Mouse (Mus musculus): Measurements from ENCODE around the gene Atl3.
"Not testable (repeated sequence)": the region's sequence is repeated elsewhere in the genome, so short reads cannot be mapped to it uniquely, and the experiment has no call there.

Gene Atl3

GRCm38 (mm10) chr19:7493352-7494186 lies at the start of gene Atl3:
Atl3 (plus strand) TSS chr19:7494040.
- no peak for DNase-seq (ENCODE audit: extremely low read depth, low read depth)

- DNase-seq (ENCODE audit: extremely low read depth, low read depth), result no peak
Measured at GRCm38 (mm10) chr19:7445105-7445504, 48.7 kb upstream of the Atl3 start.

- DNase-seq (ENCODE audit: extremely low read depth, low read depth), result no peak
Measured at GRCm38 (mm10) chr19:7445596-7445995, 48.2 kb upstream of the Atl3 start.

- DNase-seq (ENCODE audit: extremely low read depth, low read depth), result no peak
Measured at GRCm38 (mm10) chr19:7456803-7457202, 37.0 kb upstream of the Atl3 start.

- no peak for DNase-seq (ENCODE audit: extremely low read depth, low read depth)
Measured at GRCm38 (mm10) chr19:7458901-7459300, 34.9 kb upstream of the Atl3 start.

- no peak for DNase-seq (ENCODE audit: extremely low read depth, low read depth)
Measured at GRCm38 (mm10) chr19:7459370-7459769, 34.5 kb upstream of the Atl3 start.

- DNase-seq (ENCODE audit: extremely low read depth, low read depth), result no peak
Measured at GRCm38 (mm10) chr19:7467915-7468314, 25.9 kb upstream of the Atl3 start.

- DNase-seq (ENCODE audit: extremely low read depth, low read depth), result no peak
Measured at GRCm38 (mm10) chr19:7470643-7471042, 23.2 kb upstream of the Atl3 start.

- DNase-seq (ENCODE audit: extremely low read depth, low read depth), result no peak
Measured at GRCm38 (mm10) chr19:7479751-7480248, 14.0 kb upstream of the Atl3 start.

- no peak for DNase-seq (ENCODE audit: extremely low read depth, low read depth)
Measured at GRCm38 (mm10) chr19:7481541-7482265, 12.1 kb upstream of the Atl3 start.

- DNase-seq (ENCODE audit: extremely low read depth, low read depth), result no peak
Measured at GRCm38 (mm10) chr19:7482266-7482598, 11.6 kb upstream of the Atl3 start.

- peak; percentile 83 for DNase-seq (ENCODE audit: extremely low read depth, low read depth)
Measured at GRCm38 (mm10) chr19:7482599-7483511, 11.0 kb upstream of the Atl3 start, which contains the start of gene Rtn3. Rtn3 (minus strand) TSS chr19:7483281.

- DNase-seq (ENCODE audit: extremely low read depth, low read depth), result peak; percentile 86
Measured at GRCm38 (mm10) chr19:7483512-7483882, 10.3 kb upstream of the Atl3 start.

- no peak for DNase-seq (ENCODE audit: extremely low read depth, low read depth)
Measured at GRCm38 (mm10) chr19:7484076-7484475, 9.8 kb upstream of the Atl3 start.

- no peak for DNase-seq (ENCODE audit: extremely low read depth, low read depth)
Measured at GRCm38 (mm10) chr19:7487680-7488079, 6.2 kb upstream of the Atl3 start.

- no peak for DNase-seq (ENCODE audit: extremely low read depth, low read depth)
Measured at GRCm38 (mm10) chr19:7491960-7492359, 1.9 kb upstream of the Atl3 start.

- no peak for DNase-seq (ENCODE audit: extremely low read depth, low read depth)
Measured at GRCm38 (mm10) chr19:7492682-7493081, 1.2 kb upstream of the Atl3 start.

GRCm38 (mm10) chr19:7494187-7495015 lies 561 bp downstream of the Atl3 start:
- peak; percentile 90 for DNase-seq (ENCODE audit: extremely low read depth, low read depth)

GRCm38 (mm10) chr19:7495221-7496038 lies 1.6 kb downstream of the Atl3 start:
- no peak for DNase-seq (ENCODE audit: extremely low read depth, low read depth)

- not testable (repeated sequence) for DNase-seq (ENCODE audit: extremely low read depth, low read depth)
Measured at GRCm38 (mm10) chr19:7496070-7496469, 2.2 kb downstream of the Atl3 start.
